Mouse (Mus musculus) A20 (cell line): ENCODE measurements around the gene Tmem269.
A peak's percentile ranks its signal among the peaks of the same experiment; 100 is the strongest.

ENCODE experiments used
- DNase-seq: peaks from one replicate; pipeline ENCODE4 v3.0.0-alpha.2; 2011; ENCODE audit warnings: low read depth, low spot score

Gene Tmem269

GRCm38 (mm10) chr4:119218169-119218568, at the start of gene Tmem269:
Tmem269 (minus strand) TSS chr4:119218217.
- no peak for DNase-seq

- DNase-seq = no peak
Measured at GRCm38 (mm10) chr4:119266606-119267005, 48.6 kb upstream of the Tmem269 start.

GRCm38 (mm10) chr4:119263459-119263858, 45.4 kb upstream of the Tmem269 start:
- no peak for DNase-seq

- DNase-seq = no peak
Measured at GRCm38 (mm10) chr4:119262483-119262882, 44.5 kb upstream of the Tmem269 start.

GRCm38 (mm10) chr4:119261087-119261713, 43.2 kb upstream of the Tmem269 start:
- no peak for DNase-seq

GRCm38 (mm10) chr4:119259344-119260254, 41.6 kb upstream of the Tmem269 start:
- no peak for DNase-seq

GRCm38 (mm10) chr4:119257083-119257482, 39.1 kb upstream of the Tmem269 start:
- DNase-seq = no peak

GRCm38 (mm10) chr4:119255351-119255750, 37.3 kb upstream of the Tmem269 start, which contains the start of gene Cldn19:
Cldn19 (plus strand) TSS chr4:119255414.
- no peak for DNase-seq

- no peak for DNase-seq
Measured at GRCm38 (mm10) chr4:119254012-119254618, 36.1 kb upstream of the Tmem269 start.

GRCm38 (mm10) chr4:119252025-119252808, 34.2 kb upstream of the Tmem269 start:
- no peak for DNase-seq

GRCm38 (mm10) chr4:119248407-119248965, 30.5 kb upstream of the Tmem269 start:
- no peak for DNase-seq

- DNase-seq = peak; percentile 58
Measured at GRCm38 (mm10) chr4:119247462-119248235, 29.6 kb upstream of the Tmem269 start.

GRCm38 (mm10) chr4:119246688-119247225, 28.7 kb upstream of the Tmem269 start:
- no peak for DNase-seq

GRCm38 (mm10) chr4:119245961-119246360, 27.9 kb upstream of the Tmem269 start:
- no peak for DNase-seq

GRCm38 (mm10) chr4:119245556-119245955, 27.5 kb upstream of the Tmem269 start:
- no peak for DNase-seq

GRCm38 (mm10) chr4:119244468-119245240, 26.6 kb upstream of the Tmem269 start:
- no peak for DNase-seq

GRCm38 (mm10) chr4:119242571-119242970, 24.6 kb upstream of the Tmem269 start:
- no peak for DNase-seq

GRCm38 (mm10) chr4:119241664-119242063, 23.6 kb upstream of the Tmem269 start:
- peak; percentile 27 for DNase-seq

GRCm38 (mm10) chr4:119239181-119239682, 21.2 kb upstream of the Tmem269 start:
- DNase-seq = peak; percentile 70
